Mouse (Mus musculus) lung, postnatal 0 days (tissue): ENCODE results near the gene Ltbp2. TPM values are rescaled to one million over a fixed set of nuclear protein-coding genes. Genes with fewer than 3 reads are reported as not detected.

ENCODE experiments used
- ATAC-seq: fragments of 200-750 bp; cut with Nextera tagmentation; 2 replicates; pipeline ENCODE4 v1.8.0; 2017; ENCODE audit warnings: moderate library complexity
- DNase-seq: peaks from one replicate; pipeline ENCODE4 v3.0.0-alpha.2; 2016; ENCODE audit warnings: low spot score
- H3K27ac ChIP-seq: fragments of 300-500 bp; sonication (generic); 2 replicates; pipeline ENCODE4 v1.5.1; 2014; ENCODE audit warnings: antibody characterized with exemption, mild to moderate bottlenecking, low read length, mixed read lengths
- H3K27me3 ChIP-seq: fragments of 300-500 bp; sonication (generic); replicated peaks from 2 replicates; pipeline ENCODE4 v1.6.1; 2014; ENCODE audit warnings: low read length, mixed read lengths; ENCODE audit not compliant: insufficient read depth
- H3K36me3 ChIP-seq: fragments of 300-500 bp; sonication (generic); 2 replicates; pipeline ENCODE4 v1.6.1; 2014; ENCODE audit warnings: low read length, mixed read lengths; ENCODE audit not compliant: insufficient read depth
- H3K4me1 ChIP-seq: fragments of 300-500 bp; sonication (generic); 2 replicates; pipeline ENCODE4 v1.6.1; 2014; ENCODE audit warnings: antibody characterized with exemption, low read depth, low read length, mixed read lengths; ENCODE audit not compliant: insufficient read depth
- H3K4me2 ChIP-seq: fragments of 300-500 bp; sonication (generic); replicated peaks from 2 replicates; pipeline ENCODE4 v1.6.1; 2014; ENCODE audit warnings: low read depth, mild to moderate bottlenecking, low read length, moderate library complexity, mixed read lengths
- H3K4me3 ChIP-seq: fragments of 300-500 bp; sonication (generic); 2 replicates; pipeline ENCODE4 v1.5.1; 2014; ENCODE audit warnings: low read depth, low read length
- H3K9ac ChIP-seq: fragments of 300-500 bp; sonication (generic); replicated peaks from 2 replicates; pipeline ENCODE4 v1.6.1; 2014; ENCODE audit warnings: low read depth, mild to moderate bottlenecking
- H3K9me3 ChIP-seq: fragments of 300-500 bp; sonication (generic); 2 replicates; pipeline ENCODE4 v1.6.1; 2016; ENCODE audit warnings: low read length, mixed read lengths
- CTCF ChIP-seq: IDR thresholded peaks from 2 replicates; pipeline ENCODE4 v1.5.1; 2016; ENCODE audit warnings: antibody characterized with exemption, mild to moderate bottlenecking
- EP300 ChIP-seq: IDR thresholded peaks from 2 replicates; pipeline ENCODE4 v1.6.1; 2016; ENCODE audit warnings: antibody characterized with exemption, mild to moderate bottlenecking, control low read depth
- WGBS: fragments of 180-500 bp; shearing (Covaris S2); extraction: QIAGEN DNeasy Blood & Tissue Kit; methylation state at CpG from one replicate; pipeline ENCODE4 v1.1.7; 2014; 5-methylcytosine and 5-hydroxymethylcytosine counted together
- polyA plus RNA-seq: library from polyadenylated mRNA; unstranded; fragments of >200 nt; fragmentation: Nextera tagmentation; extraction: Ambion mirVana; gene quantifications from 2 replicates; pipeline ENCODE4 v1.2.1, GENCODE M21; 2015

The Ltbp2 gene
- polyA plus RNA-seq, 1 experiment from 2014 or later = 22.4 TPM

- peak; percentile 34 for DNase-seq
Observed at GRCm38 (mm10) chr12:84884423-84885076, 8.2 kb upstream of the Ltbp2 start.

GRCm38 (mm10) chr12:84882796-84883195, 6.5 kb upstream of the Ltbp2 start:
- Histone ChIP-seq H3K36me3 (no peaks in the 10 kb centered on the region), H3K4me3 (no peak overlapping the region), H3K4me1 (no peaks in the 10 kb centered on the region), H3K9ac (no peak overlapping the region), H3K27me3 (no peaks in the 10 kb centered on the region), H3K4me2 (no peak overlapping the region), H3K27ac (no peak overlapping the region), H3K9me3 (no peaks in the 10 kb centered on the region)
- ATAC-seq (no peak), DNase-seq (no peak)
- WGBS = 74% methylated on average over 4 of the region's 4 CpGs
- TF ChIP-seq EP300 (no peak), CTCF (no peak)

More at GRCm38 (mm10) chr12:84884423-84885076, 8.2 kb upstream of the Ltbp2 start:
- peak overlapping the region; percentile 33; the same call in 1 of the 2 replicates for H3K27ac ChIP-seq
- no peaks in the 10 kb centered on the region for H3K9me3 ChIP-seq
- H3K4me2 ChIP-seq = no peak overlapping the region
- no peaks in the 10 kb centered on the region for H3K36me3 ChIP-seq
- 0 out of 2 replicates have a peak, but pooled peaks cover 3% of the 10 kb centered on the region for H3K27me3 ChIP-seq
- 63% methylated on average over 7 of the region's 7 CpGs for WGBS
- no peak for TF ChIP-seq EP300
- no peak for TF ChIP-seq CTCF
- no peak overlapping the region for H3K4me3 ChIP-seq
- H3K9ac ChIP-seq = no peak overlapping the region
- peak; percentile 49 for ATAC-seq
- no peaks in the 10 kb centered on the region for H3K4me1 ChIP-seq

- no peak overlapping the region for H3K27ac ChIP-seq
- no peak overlapping the region for H3K9ac ChIP-seq
- no peak for ATAC-seq
- H3K4me1 ChIP-seq = peaks cover 6% of the 10 kb centered on the region
- no peaks in the 10 kb centered on the region for H3K36me3 ChIP-seq
- no peaks in the 10 kb centered on the region for H3K9me3 ChIP-seq
- WGBS = 37% methylated on average over 11 of the region's 11 CpGs
- H3K4me2 ChIP-seq = no peak overlapping the region
- TF ChIP-seq CTCF (no peak), EP300 (no peak)
- no peak for DNase-seq
- H3K27me3 ChIP-seq = 0 out of 2 replicates have a peak, but pooled peaks cover 12% of the 10 kb centered on the region
- H3K4me3 ChIP-seq = no peak overlapping the region
Observed at GRCm38 (mm10) chr12:84880091-84880490, 3.8 kb upstream of the Ltbp2 start.

DNA sequence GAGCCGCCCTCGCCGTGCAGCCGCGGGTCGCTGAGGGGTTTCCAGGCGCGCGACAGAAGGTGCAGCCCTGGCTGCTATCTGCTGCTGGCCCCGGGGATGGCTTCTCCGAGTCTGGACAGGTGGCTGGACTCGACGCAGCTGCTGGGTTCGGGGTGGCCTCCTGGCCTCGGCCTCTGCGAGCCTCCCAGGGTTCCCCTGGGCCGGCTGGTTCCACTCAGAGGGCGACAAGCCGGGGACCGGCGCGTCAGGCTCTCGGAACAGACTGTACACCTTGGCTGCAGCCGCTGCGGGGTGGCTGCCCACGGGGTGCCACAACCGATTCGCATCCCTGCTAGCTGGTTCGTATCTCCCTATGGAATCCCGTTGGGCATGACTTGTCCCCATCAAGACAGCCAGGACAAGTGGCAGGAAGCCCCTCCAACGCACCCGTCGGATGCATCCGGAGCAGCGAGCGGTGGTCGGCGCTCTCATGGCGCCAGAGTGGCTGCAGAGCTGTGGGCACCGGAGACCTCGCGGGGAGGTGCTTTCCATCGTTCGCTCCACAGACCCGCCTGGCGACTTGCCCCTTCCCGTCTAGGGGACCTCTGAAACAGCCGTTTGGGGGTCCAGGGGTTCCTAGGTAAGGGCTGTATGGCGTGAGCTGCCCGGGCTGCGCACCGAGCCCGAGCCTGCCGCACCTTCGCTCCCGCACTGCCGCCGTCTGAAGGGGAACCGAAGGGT, 411 bp downstream of the Ltbp2 start:
- peak; percentile 13; the same call in 1 of the 2 replicates for ATAC-seq
- H3K4me3 ChIP-seq = peak overlapping the region; percentile 44
- under 1% methylated on average over 57 of the region's 59 CpGs for WGBS
- H3K9ac ChIP-seq = peak overlapping the region; percentile 29; the same call in 1 of the 2 replicates
- TF ChIP-seq CTCF (no peak), EP300 (no peak)
- H3K36me3 ChIP-seq = no peaks in the 10 kb centered on the region
- H3K27ac ChIP-seq = no peak overlapping the region; the same call in 1 of the 2 replicates
- DNase-seq = peak; percentile 19
- peaks cover 12% of the 10 kb centered on the region; the same call in 1 of the 2 replicates for H3K27me3 ChIP-seq
- peak overlapping the region; percentile 71 for H3K4me2 ChIP-seq
- H3K9me3 ChIP-seq = no peaks in the 10 kb centered on the region
- peaks cover 6% of the 10 kb centered on the region for H3K4me1 ChIP-seq

DNA sequence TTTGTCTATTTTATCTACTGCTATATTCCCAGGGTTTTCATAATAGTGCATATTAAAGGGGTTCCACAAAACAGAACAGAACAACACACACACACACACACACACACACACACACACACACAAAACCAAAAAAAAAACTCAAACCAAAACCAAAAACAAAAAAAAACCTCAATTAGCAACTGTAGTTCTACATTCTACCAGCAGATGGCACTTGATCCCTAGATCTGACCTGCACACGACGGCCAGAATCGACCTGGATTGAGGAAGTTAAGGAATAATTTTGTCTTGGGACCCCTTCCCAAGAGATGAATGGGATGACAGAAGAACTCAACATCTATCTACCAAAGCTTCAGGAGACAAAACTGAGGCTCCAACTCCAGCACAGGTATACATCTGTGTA, 2.9 kb downstream of the Ltbp2 start:
- H3K27me3 ChIP-seq = peaks cover 12% of the 10 kb centered on the region; the same call in 1 of the 2 replicates
- TF ChIP-seq EP300 (no peak), CTCF (peak; percentile 83)
- H3K9me3 ChIP-seq = no peaks in the 10 kb centered on the region
- H3K4me3 ChIP-seq = no peak overlapping the region
- DNase-seq (peak; percentile 62), ATAC-seq (no peak)
- H3K9ac ChIP-seq = no peak overlapping the region
- no peaks in the 10 kb centered on the region for H3K36me3 ChIP-seq
- 2% methylated on average over 3 of the region's 3 CpGs for WGBS
- peaks cover 6% of the 10 kb centered on the region for H3K4me1 ChIP-seq
- peak overlapping the region; percentile 71; the same call in 1 of the 2 replicates for H3K4me2 ChIP-seq
- H3K27ac ChIP-seq = no peak overlapping the region

DNA sequence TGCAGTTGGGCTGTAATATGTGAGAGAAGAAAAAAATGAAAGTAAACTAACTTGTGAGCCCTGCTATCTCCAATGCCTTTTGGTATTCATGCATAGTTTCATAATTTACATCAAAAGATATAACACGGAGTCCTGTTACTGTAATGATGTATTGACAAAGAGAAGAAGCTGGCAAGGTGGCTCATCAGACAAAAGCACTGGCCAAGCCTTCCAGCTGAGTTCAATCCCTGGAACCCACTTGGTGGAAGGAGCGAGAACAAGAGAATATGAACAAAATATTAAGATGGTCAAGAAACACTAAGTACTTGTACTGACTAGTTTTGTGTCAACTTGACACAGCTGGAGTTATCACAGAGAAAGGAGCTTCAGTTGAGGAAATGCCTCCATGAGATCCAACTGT, 4.0 kb downstream of the Ltbp2 start:
- Histone ChIP-seq H3K27ac (no peak overlapping the region), H3K9me3 (no peaks in the 10 kb centered on the region), H3K36me3 (no peaks in the 10 kb centered on the region), H3K27me3 (peaks cover 12% of the 10 kb centered on the region; the same call in 1 of the 2 replicates), H3K9ac (no peak overlapping the region), H3K4me2 (no peak overlapping the region), H3K4me3 (no peak overlapping the region), H3K4me1 (peaks cover 6% of the 10 kb centered on the region)
- no peak for ATAC-seq
- TF ChIP-seq EP300 (no peak), CTCF (no peak)
- 52% methylated on average over 2 of the region's 2 CpGs for WGBS
- DNase-seq = no peak
